Mouse (Mus musculus) G1E (cell line): ENCODE results near the gene Mier1.

Experiments
- CTCF ChIP-seq: IDR thresholded peaks from 2 replicates; pipeline ENCODE4 v1.5.1; 2012; ENCODE audit warnings: low read depth, low read length, inconsistent platforms, mixed read lengths
- GATA1 ChIP-seq: IDR thresholded peaks from 2 replicates; pipeline ENCODE4 v1.6.1; 2012; ENCODE audit warnings: borderline replicate concordance, low read length, inconsistent platforms, mixed read lengths
- POLR2AphosphoS5 ChIP-seq: IDR thresholded peaks from 2 replicates; pipeline ENCODE4 v1.6.1; 2012; ENCODE audit warnings: low read depth, low read length, inconsistent platforms; ENCODE audit not compliant: insufficient replicate concordance
- TAL1 ChIP-seq: conservative IDR thresholded peaks from 2 replicates; pipeline ENCODE4 v1.6.1; 2012; ENCODE audit warnings: low read depth, low read length, inconsistent platforms, mixed read lengths

- TF ChIP-seq CTCF (no peak), TAL1 (no peak), GATA1 (no peak), POLR2AphosphoS5 (no peak)
Measured at GRCm38 (mm10) chr4:103213859-103214497, 99.8 kb downstream of the Mier1 start.
